Mouse (Mus musculus) 3T3-L1 (cell line): ENCODE data around the gene Rufy4.

ENCODE experiments used
- DNase-seq: peaks from one replicate; pipeline ENCODE4 v3.0.0-alpha.2; 2015; ENCODE audit warnings: low read depth, low spot score

The Rufy4 gene

GRCm38 (mm10) chr1:74105660-74106059 is 19.7 kb upstream of the Rufy4 start:
- DNase-seq: no peak

- DNase-seq: no peak
Observed at GRCm38 (mm10) chr1:74106214-74106613, 19.1 kb upstream of the Rufy4 start.

- no peak for DNase-seq
Observed at GRCm38 (mm10) chr1:74107931-74108618, 17.3 kb upstream of the Rufy4 start.

- DNase-seq: no peak
Observed at GRCm38 (mm10) chr1:74109670-74110069, 15.7 kb upstream of the Rufy4 start.

GRCm38 (mm10) chr1:74110932-74111695 is 14.2 kb upstream of the Rufy4 start:
- no peak for DNase-seq

- no peak for DNase-seq
Observed at GRCm38 (mm10) chr1:74111696-74112030, 13.7 kb upstream of the Rufy4 start.

GRCm38 (mm10) chr1:74113071-74113470 is 12.3 kb upstream of the Rufy4 start:
- no peak for DNase-seq

GRCm38 (mm10) chr1:74117876-74118275 is 7.5 kb upstream of the Rufy4 start:
- DNase-seq: no peak

GRCm38 (mm10) chr1:74119115-74119514 is 6.2 kb upstream of the Rufy4 start:
- no peak for DNase-seq

- DNase-seq: no peak
Observed at GRCm38 (mm10) chr1:74121138-74121537, 4.2 kb upstream of the Rufy4 start.

GRCm38 (mm10) chr1:74121821-74122576 is 3.3 kb upstream of the Rufy4 start:
- DNase-seq: peak; percentile 79

GRCm38 (mm10) chr1:74123215-74123614 is 2.1 kb upstream of the Rufy4 start:
- DNase-seq: no peak

- DNase-seq: no peak
Observed at GRCm38 (mm10) chr1:74124021-74124981, 1.0 kb upstream of the Rufy4 start, which contains the start of gene Tns1. TSS of gene Tns1 (minus strand) at chr1:74124449.

GRCm38 (mm10) chr1:74130883-74131659 is 5.7 kb downstream of the Rufy4 start:
- DNase-seq: no peak

- DNase-seq: peak; percentile 47
Observed at GRCm38 (mm10) chr1:74132011-74132410, 6.7 kb downstream of the Rufy4 start.

- no peak for DNase-seq
Observed at GRCm38 (mm10) chr1:74133954-74134353, 8.6 kb downstream of the Rufy4 start.

- peak; percentile 48 for DNase-seq
Observed at GRCm38 (mm10) chr1:74135326-74135950, 10.1 kb downstream of the Rufy4 start.

GRCm38 (mm10) chr1:74139415-74139814 is 14.1 kb downstream of the Rufy4 start:
- no peak for DNase-seq

GRCm38 (mm10) chr1:74141781-74142180 is 16.4 kb downstream of the Rufy4 start:
- no peak for DNase-seq
